Mouse (Mus musculus): ENCODE data around the gene Iqsec1.

- TF ChIP-seq CTCF (IDR thresholded peaks at IDR 0.05; ENCODE audit: low read depth, low read length) (no peak), GATA2 (IDR thresholded peaks at IDR 0.05; ENCODE audit: borderline replicate concordance, low read depth, low read length) (no peak), TAL1 (conservative IDR thresholded peaks at IDR 0.05; ENCODE audit: low read depth, low read length) (no peak), GATA1 (IDR thresholded peaks at IDR 0.05; ENCODE audit: borderline replicate concordance, low read length) (no peak), POLR2AphosphoS5 (IDR thresholded peaks at IDR 0.05; ENCODE audit: insufficient replicate concordance, low read depth, low read length) (no peak)
Measured at GRCm38 (mm10) chr6:90650634-90651033, 337.9 kb downstream of the Iqsec1 start.
